Mouse (Mus musculus): Measurements from ENCODE around the gene Pdzd4.

DNA sequence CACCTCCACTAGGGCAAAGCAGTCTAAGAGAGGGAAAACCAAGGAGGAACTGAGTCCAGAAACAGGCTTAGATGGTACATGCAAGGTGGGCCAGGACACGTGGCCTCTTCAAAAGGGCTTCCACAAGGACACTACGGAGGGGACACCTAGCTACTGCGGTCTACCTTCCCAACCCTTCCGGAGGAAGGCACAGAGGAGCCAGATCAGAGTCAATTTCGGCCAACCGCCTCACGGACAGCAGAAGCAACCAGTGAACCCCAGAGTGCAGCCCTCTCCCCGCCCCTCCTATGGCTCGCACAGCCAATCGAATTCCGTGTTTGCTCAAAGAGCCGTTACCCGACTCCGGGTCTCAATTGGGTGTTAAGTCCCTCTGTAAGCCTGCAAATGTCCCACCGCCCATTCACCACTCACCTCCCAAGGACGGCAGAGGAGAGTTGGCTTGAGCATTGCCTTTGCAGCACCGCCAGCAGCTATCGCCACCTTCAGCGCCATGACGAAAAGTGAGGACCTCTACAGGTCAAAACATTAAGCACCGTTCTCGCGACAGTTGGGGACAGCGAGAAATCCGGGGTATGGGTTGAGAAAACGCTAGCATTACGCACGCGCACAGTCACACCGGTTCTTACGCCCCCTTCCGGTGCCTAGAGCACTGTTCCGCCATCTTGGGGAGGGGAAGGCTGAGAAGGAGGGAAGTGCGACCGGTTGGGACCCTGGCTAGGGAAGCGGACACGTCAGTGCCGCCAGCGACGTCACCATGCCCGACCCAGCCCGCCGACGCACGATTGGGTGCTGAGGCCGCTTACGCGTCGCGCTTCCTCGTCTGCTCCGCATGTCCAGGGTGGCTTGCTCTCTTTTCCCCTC is 38.2 kb downstream of the Pdzd4 start, which contains the start of the genes Idh3g and Ssr4:
- TF ChIP-seq POLR2A (IDR thresholded peaks at IDR 0.05; ENCODE audit: extremely low read depth, insufficient read depth, low read length) (no peak), CTCF (IDR thresholded peaks at IDR 0.05; ENCODE audit: extremely low read depth, insufficient read depth, low read length) (no peak)
